Mouse (Mus musculus): ENCODE data around the gene Rab14.

Rab14 gene

DNA sequence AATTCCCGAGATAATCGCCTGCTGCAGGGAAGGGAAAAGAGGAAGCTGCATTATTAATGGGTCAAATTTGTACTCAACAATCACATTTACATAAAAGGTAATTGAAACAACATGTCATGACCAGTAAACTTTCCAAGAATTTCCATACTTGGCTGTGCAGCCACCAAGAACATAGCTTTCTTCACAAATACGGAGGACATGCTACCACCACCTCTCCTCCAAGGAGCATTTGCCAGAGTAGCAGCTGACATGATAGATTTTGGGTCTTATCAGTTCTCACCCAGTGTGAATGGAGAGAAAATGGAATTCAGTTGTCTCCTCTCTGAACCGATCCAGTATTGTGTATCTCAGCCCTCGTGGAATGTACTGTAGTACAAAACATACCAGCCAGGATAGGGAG, 1.4 kb downstream of the Rab14 start:
- DNase-seq = no peak

DNA sequence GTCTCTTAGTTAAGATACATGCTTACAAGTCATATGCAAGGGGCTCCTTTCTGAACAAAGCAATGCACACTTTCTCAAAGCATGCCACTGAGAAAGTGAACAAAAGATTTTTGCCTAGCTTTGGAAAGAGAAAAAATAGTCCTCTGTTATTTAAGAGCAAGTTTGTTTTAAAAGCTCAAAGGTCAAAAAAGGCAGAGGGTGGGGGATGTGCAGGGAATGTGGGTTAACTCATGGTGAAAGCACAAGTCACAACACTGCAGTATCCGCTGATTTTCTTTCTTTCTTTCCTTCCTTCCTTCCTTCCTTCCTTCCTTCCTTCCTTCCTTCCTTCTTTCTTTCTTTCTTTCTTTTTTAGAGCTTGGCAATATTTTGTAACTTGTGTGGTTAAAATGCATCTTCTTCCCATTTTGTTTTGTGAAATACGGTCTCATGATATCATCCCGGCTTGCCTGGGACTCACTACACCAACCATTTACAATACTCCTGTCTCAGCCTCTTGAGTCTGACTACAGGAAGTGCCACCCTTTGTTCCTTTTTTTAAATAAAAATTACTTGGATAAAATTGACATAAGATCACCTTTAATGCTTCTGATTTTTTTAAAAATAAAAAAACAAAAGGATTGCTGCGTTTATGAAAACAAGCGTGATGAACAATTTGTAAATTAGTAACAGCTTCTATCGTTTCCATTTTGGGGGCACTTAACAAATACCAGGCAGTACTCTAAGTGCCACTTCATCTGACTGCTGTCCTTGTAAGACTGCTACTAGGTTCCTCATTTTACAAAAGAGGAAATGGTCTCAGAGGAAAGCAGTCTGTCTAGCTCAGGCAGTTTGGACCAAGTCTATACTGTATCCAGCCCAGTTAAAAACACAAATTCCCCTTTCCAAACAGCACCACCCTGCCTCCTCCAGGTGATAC, 5.0 kb downstream of the Rab14 start:
- DNase-seq = no peak

GRCm38 (mm10) chr2:35193976-35194375, 6.9 kb downstream of the Rab14 start:
- DNase-seq = no peak

- no peak for DNase-seq
These were observed 12.0 kb downstream of the Rab14 start for GRCm38 (mm10) chr2:35188929-35189328.

DNA sequence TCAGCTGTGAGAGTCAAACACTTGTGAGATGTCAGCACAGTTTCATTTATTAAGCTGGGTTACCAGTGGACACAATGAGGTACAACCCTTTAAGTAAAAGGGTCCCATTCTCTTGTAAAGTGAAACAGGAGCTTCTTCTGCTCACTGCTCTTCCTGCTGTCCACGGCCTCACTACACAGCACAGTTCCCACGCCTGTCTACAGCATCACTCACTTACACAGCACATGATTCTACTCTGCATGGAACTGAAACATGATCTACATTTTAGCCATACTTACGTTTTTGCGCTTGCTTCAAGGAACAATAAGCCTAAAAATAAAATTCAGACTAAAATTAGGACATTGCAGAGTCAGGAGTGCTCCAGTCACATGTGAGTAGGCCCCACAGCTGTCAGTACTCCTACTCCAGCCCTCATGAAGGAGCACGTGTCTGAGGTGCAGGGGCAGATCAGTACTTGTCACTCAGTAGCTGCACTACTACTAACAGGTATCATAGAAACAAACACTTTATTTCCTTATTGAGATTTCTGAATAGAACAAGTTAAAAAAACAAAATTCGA, 17.7 kb downstream of the Rab14 start:
- DNase-seq = no peak

- no peak for DNase-seq
These were observed 22.8 kb downstream of the Rab14 start for GRCm38 (mm10) chr2:35178153-35178552.

DNA sequence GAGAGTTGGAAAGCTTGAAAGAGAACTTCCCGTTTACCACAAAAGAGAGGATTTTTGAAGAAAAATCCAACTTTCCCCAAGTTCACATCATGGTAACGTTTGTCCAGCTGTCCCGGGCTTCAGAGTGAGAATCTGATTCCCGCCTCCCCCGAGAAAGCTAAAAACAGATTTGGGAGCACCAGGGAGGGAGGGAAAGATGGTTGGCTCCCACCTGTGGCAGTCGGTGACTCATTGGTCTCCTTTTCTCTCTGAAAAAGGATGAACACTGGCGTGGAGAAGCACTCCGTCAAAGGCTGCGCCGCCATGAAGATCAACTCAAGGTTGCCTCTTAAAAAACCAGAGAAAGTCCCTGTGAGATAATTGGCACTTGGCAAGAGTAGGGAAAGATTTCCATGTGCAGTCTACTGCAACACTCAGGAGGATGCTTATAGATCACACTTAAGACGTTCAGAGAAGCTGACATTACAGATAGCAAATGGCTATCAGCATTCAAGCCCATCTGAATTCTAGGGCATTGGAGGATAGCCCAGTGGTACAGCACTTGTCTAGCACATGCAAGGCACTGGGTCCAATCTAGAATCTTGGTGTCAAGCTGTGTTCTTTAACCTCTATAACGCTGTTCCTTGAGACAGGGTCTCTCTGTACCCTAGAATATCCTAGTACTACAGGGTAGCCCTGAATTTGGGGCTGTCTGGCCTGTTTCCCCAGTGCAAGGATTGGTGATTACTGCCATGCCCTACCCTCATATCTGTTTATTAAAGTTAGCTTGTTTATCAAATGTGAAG, 25.4 kb downstream of the Rab14 start:
- DNase-seq = peak; percentile 27

GRCm38 (mm10) chr2:35174100-35174499, 26.8 kb downstream of the Rab14 start:
- DNase-seq = no peak

GRCm38 (mm10) chr2:35173666-35174065, 27.3 kb downstream of the Rab14 start:
- DNase-seq = no peak

GRCm38 (mm10) chr2:35172246-35172645, 28.7 kb downstream of the Rab14 start:
- DNase-seq = no peak

DNA sequence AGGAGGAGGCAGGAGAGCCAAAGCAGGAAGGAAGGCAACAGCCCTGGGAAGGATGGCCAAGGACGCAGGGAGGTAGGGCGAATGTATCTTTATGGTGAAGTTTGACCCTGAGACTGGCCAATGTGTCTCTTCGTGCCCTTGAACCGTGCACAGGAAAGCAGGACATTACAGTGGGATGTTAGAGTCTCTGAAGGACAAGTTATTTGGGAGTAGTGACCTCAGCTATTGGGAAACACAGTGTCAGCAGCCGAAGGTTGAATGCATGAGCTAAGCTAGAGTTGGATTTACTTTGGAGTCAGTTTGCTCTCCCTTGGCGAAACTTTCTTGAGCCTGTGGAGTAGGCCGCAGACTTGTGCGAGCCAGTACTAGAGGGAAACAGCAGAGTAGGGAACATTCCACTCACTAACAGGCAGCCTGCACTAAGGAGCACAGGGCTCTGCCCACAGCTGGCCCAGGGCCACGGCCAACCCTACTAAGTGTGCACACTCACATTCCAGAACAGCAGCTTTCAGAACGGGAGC, 29.5 kb downstream of the Rab14 start:
- DNase-seq = no peak

- DNase-seq = no peak
These were observed 31.5 kb downstream of the Rab14 start for GRCm38 (mm10) chr2:35169452-35169851.

GRCm38 (mm10) chr2:35166816-35167215, 34.1 kb downstream of the Rab14 start:
- DNase-seq = no peak

GRCm38 (mm10) chr2:35165416-35165815, 35.5 kb downstream of the Rab14 start:
- no peak for DNase-seq

GRCm38 (mm10) chr2:35163396-35163795, 37.5 kb downstream of the Rab14 start:
- DNase-seq = no peak

DNA sequence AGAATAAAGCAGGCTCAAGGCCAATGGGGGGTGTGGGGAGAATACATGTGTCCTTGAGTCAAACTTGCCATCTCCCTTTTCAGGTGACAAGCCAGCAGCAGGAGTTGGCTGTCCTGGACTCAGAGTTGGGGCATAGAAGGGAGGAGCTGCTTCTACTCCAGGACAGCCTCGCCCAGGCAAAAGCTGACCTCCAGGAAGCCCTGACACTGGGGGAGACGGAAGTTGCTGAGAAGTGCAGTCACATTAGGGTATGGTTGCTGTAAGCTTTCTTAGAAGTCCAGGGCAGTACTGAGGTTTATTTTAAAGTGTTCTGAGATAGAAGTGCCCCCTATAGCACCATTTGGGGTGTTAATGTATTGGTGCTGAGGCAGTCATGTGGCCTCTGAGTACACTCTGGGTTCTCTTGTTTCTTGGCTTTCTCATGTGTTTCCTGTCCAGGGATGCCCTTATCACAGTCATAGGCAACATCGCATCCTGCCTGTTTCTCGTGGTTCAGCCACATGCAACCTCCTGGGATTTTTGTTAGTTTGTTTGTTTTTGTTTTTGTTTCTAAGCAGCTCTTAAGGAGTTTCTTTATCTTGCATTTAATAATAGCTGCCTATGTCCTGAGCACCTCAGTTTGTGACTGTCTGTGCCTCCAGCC, 39.0 kb downstream of the Rab14 start:
- DNase-seq = no peak

GRCm38 (mm10) chr2:35160206-35160605, 40.7 kb downstream of the Rab14 start:
- no peak for DNase-seq

DNA sequence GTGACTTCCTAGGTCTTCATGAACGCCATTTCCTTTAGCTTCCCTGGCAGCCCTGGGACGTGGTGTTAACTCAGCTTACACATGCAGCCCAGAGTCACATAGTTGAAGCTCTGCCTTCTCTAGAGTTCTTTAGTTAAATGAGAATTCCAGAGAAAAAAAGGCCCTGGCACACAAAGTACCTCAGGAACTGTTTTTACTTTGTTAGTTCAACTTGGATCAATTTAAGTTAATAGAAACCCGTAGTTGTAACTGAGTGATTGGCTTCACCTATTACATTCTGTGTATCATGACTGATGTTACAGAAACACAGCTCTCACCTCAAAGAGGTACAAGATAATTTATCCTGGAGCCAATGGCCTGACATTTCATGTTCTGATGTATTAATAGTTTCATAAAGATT, 42.6 kb downstream of the Rab14 start:
- DNase-seq = no peak

DNA sequence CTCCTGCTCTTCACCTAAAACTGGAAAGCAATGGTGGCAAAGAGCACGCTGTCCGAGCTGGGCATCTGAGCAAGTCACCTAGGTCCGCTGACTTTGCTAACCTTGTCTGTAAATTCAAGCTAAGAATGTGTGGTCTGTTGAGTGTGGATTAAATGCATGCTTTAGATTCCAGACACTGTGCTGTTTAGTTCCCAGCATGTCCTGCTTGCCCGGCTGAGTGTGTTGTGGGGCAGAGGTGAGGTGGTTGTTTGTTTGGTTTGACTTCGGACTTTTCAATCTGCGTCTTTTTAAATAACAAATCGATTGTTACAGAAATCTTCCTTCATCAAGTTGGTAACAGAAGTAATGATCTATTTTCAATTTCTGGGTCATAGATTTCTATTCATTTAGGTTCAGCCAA, 43.1 kb downstream of the Rab14 start:
- no peak for DNase-seq

DNA sequence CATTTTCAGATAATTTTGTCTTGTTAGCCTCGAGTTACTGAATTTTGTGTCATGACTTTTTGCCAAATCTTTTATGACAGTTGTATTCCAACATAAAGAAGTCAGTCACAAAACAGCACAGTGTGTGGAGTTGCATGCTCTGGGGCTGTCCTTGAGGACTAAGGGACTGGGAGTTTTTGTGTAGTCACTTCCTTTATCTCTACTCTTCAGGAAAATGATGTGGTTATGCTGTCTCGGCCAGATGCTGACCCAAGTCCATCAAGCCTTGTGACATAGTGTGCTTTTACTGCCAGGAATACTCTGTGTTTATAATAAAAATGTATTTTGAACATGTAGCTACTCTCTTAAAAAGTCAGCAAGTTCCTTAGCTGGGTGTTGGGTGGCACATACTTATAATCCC, 43.9 kb downstream of the Rab14 start:
- no peak for DNase-seq

GRCm38 (mm10) chr2:35153844-35154554, 46.9 kb downstream of the Rab14 start:
- DNase-seq = no peak

DNA sequence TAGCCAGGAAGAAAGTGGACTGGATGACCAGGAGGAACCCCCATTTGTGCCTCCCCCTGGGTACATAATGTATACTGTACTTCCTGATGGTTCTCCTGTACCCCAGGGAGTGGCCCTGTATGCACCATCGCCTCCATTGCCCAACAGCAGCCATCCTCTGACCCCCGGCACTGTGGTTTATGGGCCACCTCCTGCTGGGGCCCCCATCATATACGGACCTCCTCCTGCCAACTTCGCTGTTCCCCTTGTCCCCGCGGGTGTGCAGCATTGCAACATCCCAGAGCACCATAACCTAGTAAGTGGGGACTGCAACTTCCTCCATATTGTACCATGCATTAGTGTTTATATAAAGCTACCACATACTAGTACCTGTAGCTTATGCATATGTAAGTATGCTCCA, 47.7 kb downstream of the Rab14 start:
- DNase-seq = no peak

Measured in right cerebral cortex, postnatal 25 days (tissue).